Mouse (Mus musculus) cerebellum, adult 2 months (tissue): Measurements from ENCODE around the gene Tmbim1. TPM values are rescaled to one million over a fixed set of nuclear protein-coding genes. Genes with fewer than 3 reads are reported as not detected.

Source experiments
- DNase-seq, 2 experiments: peaks; one replicate each; pipeline ENCODE4 v3.0.0; 2021
- H3K27ac ChIP-seq: fragments of 200-500 bp; 2 replicates; pipeline ENCODE4 v1.5.1; 2012; ENCODE audit warnings: low read length, control low read depth, inconsistent platforms; ENCODE audit not compliant: insufficient read depth
- H3K27me3 ChIP-seq: fragments of 200-500 bp; 2 replicates; pipeline ENCODE4 v1.6.1; 2012; ENCODE audit warnings: inconsistent platforms, mild to moderate bottlenecking, low read length, moderate library complexity; ENCODE audit not compliant: control insufficient read depth, insufficient read depth
- H3K4me1 ChIP-seq: fragments of 200-500 bp; 2 replicates; pipeline ENCODE4 v1.6.1; 2011; ENCODE audit warnings: low read length; ENCODE audit not compliant: control insufficient read depth, insufficient read depth
- H3K4me3 ChIP-seq: fragments of 200-500 bp; replicated peaks from 2 replicates; pipeline ENCODE3; 2011; ENCODE audit warnings: mild to moderate bottlenecking, low read depth, low read length, control low read depth; ENCODE audit not compliant: insufficient read depth
- CTCF ChIP-seq: fragments of 200-500 bp; IDR thresholded peaks from 2 replicates; pipeline ENCODE4 v1.5.1; 2011; ENCODE audit warnings: low read depth, mild to moderate bottlenecking, control low read depth, low read length, moderate library complexity, borderline replicate concordance; ENCODE audit not compliant: insufficient read depth
- POLR2A ChIP-seq: fragments of 200-500 bp; IDR thresholded peaks from 2 replicates; pipeline ENCODE4 v1.6.1; 2011; ENCODE audit warnings: low read length, control low read depth, borderline replicate concordance; ENCODE audit not compliant: insufficient read depth
- WGBS: fragments of 180-500 bp; shearing (Covaris S2); methylation state at CpG from one replicate; pipeline ENCODE4 v1.1.7; 2018; 5-methylcytosine and 5-hydroxymethylcytosine counted together
- polyA plus RNA-seq: library from polyadenylated mRNA; depleted of rRNA; stranded (reverse); fragments of >200 nt; gene quantifications from 2 replicates; pipeline ENCODE4 v1.2.3, GENCODE M21; 2012

The Tmbim1 gene
- polyA plus RNA-seq, 1 experiment: 58.2 TPM

DNA sequence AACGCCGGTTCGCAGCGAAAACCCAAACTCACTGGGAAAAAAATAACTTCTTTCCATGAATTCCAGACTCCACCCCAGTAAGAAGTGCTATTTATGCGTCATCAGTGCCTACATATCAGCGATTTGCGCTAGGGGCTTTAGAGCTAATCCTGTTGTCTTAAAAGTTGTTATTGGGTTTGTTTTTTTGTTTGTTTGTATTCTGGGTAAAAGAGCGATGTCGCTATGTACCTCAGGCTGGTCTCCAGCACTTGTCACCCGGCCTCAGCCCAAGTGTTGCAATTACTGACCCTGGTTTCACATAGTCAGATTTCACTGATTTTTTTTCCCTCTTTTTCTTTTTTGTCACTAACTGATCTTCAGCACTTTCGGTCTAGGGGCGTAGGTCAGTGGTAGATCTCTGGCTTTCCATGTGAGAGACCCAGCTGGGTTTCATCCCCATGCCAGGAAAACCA lies 1.1 kb downstream of the Tmbim1 start:
- H3K27ac ChIP-seq: peak overlapping the region; percentile 58; the same call in 1 of the 2 replicates
- H3K4me3 ChIP-seq: peak overlapping the region; percentile 60
- WGBS: 19% methylated on average over 12 of the region's 12 CpGs
- no peak for DNase-seq
- H3K27me3 ChIP-seq: no peaks in the 10 kb centered on the region
- TF ChIP-seq CTCF (no peak), POLR2A (no peak)
- peaks cover 8% of the 10 kb centered on the region; the same call in 1 of the 2 replicates for H3K4me1 ChIP-seq

DNA sequence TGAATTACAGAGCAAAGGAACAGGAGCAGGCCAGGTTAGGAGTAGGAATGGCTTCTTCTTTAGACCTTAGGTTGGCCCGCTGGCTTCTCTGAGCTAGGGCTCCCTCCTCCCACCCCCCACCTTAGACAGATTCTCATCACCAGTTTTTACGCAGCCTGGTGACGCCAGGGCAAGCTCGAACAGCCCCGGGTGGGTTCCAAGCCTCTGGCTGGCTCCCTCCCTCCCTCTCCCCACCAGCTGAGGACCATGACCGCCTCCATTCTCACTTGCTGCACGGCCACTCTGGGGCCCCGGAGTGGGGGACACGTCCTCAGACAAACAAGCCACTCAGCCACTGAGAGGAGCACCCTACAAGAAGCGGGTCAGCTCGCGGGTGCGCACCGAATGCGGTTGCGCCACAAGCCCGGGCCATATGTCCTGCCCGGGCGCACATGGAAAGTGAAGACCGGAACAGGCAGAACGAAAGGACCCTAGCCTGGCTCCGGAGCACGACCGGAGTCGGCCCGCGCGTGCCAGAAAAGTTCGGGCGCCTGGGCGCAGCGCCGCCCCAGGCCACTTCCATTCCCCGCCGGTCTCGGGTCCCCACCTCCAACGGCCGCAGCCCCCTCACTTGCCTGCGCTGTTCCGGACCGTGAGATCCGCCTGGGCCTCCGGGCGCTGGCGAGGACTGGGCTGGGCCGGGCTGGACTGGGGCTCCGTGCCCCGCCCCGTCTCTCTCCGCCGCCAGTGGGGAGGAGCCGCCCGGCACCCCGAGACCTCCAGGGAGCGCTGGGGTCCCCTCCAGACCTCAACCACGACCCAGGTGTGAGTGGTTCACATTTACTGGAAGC lies 1.7 kb downstream of the Tmbim1 start:
- TF ChIP-seq POLR2A (peak; percentile 40; the same call in 1 of the 2 replicates), CTCF (no peak)
- H3K27ac ChIP-seq: peak overlapping the region; percentile 58
- peak overlapping the region; percentile 60 for H3K4me3 ChIP-seq
- no peaks in the 10 kb centered on the region for H3K27me3 ChIP-seq
- H3K4me1 ChIP-seq: peaks cover 14% of the 10 kb centered on the region
- DNase-seq: peak; percentile 61 to 69
- 3% methylated on average over 56 of the region's 56 CpGs for WGBS

GRCm38 (mm10) chr1:74302835-74303234 lies 2.6 kb downstream of the Tmbim1 start:
- peak in 1 of 2 experiments; percentile 9 for DNase-seq
- no peaks in the 10 kb centered on the region for H3K27me3 ChIP-seq
- 74% methylated on average over 2 of the region's 2 CpGs for WGBS
- H3K4me3 ChIP-seq: peak overlapping the region; percentile 4
- TF ChIP-seq CTCF: no peak
- TF ChIP-seq POLR2A: no peak
- H3K27ac ChIP-seq: no peak overlapping the region; the same call in 1 of the 2 replicates
- peaks cover 23% of the 10 kb centered on the region for H3K4me1 ChIP-seq

DNA sequence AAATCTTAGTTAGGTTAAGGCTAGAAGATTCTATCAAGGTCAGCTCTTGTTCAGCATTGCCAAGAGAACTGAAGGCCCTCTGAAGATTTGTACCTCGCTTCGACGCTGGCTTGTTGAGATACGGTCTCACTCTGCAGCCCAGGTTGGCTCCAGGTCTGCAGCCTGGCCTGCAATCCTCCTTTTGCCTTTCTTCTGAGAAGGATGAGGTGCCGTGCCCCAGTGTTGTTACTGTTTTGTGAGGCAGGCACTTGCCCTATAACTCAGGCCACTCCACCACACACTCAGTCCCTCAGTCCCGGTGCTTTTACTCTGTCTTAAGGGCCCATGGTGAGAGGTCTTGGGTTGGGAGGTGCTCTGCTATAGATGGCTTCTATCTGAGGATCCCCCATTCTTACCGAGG lies 3.2 kb downstream of the Tmbim1 start:
- H3K4me1 ChIP-seq: peaks cover 29% of the 10 kb centered on the region
- no peak overlapping the region for H3K27ac ChIP-seq
- DNase-seq: no peak
- 89% methylated on average over 7 of the region's 7 CpGs for WGBS
- H3K4me3 ChIP-seq: no peak overlapping the region
- TF ChIP-seq CTCF (no peak), POLR2A (no peak)
- no peaks in the 10 kb centered on the region for H3K27me3 ChIP-seq

DNA sequence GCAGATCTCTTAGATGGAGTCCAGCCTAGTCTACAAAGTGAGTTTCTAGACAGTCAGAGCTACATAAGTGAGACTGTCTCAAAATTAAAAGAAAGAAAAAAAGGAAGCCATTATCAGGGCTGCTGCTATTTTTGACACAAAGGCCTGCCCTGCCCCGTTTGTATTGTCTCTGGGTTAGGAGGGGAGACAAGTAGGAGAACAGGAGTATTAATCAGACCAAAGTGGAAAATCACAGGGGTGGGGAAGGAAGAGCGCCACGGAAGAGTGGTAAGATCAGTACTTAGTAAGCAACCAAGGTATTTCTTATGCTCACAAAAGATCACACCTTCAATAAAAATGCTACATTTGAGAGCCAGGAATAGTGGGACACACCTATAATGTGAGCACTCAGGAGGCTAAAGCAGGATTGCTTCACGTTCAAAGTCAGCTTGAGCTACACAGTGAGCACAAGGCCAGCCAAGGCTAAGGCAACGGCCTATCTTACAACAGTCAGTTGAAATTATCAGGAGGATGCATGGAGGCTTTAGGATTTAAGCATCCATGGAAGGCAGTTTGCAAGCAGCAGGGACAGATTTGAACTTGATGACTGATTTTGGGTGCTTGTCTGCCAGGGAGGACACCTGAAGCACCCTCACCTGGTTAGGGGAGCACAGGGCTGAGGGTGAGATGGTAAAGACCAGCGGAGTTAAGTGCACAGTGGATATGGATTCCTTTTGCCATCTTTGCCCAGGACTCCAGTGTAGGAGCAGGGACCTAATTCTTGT lies 4.9 kb downstream of the Tmbim1 start:
- Histone ChIP-seq H3K4me1 (peaks cover 46% of the 10 kb centered on the region), H3K4me3 (no peak overlapping the region), H3K27ac (peak overlapping the region; percentile 16; the same call in 1 of the 2 replicates), H3K27me3 (no peaks in the 10 kb centered on the region)
- DNase-seq: no peak
- 86% methylated on average over 6 of the region's 6 CpGs for WGBS
- TF ChIP-seq CTCF (no peak), POLR2A (no peak)

DNA sequence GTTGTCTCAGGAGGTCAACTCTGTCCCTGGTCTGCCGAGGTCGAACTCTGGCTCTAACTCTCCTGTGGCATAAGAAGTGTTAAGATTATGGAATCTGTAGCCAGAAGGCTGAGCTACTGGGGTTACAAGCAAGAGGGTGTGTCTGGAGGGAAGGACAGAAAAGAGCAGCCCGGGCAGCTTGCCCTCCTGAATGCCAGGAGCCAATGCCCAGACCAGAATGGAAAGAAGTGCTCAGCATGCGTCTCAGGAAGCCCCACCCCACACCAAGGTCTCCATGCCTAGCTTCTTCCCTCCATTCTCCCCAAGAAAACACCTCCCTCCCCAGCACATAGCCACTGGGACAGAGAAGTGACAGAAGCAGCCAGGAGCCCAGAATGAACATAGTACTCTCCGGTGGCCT lies 6.4 kb downstream of the Tmbim1 start:
- H3K4me3 ChIP-seq: no peak overlapping the region
- H3K4me1 ChIP-seq: peaks cover 58% of the 10 kb centered on the region
- no peaks in the 10 kb centered on the region for H3K27me3 ChIP-seq
- H3K27ac ChIP-seq: peak overlapping the region; percentile 71; the same call in 1 of the 2 replicates
- no peak for TF ChIP-seq CTCF
- no peak for TF ChIP-seq POLR2A
- 10% methylated on average over 5 of the region's 5 CpGs for WGBS
- peak; percentile 57 to 73 for DNase-seq

- H3K4me1 ChIP-seq: peaks cover 64% of the 10 kb centered on the region
- H3K4me3 ChIP-seq: no peak overlapping the region
- peak overlapping the region; percentile 71 for H3K27ac ChIP-seq
- TF ChIP-seq POLR2A (no peak), CTCF (no peak)
- H3K27me3 ChIP-seq: no peaks in the 10 kb centered on the region
- DNase-seq: no peak
- WGBS: 69% methylated on average over 5 of the region's 5 CpGs
Measured at GRCm38 (mm10) chr1:74298157-74298750, 7.2 kb downstream of the Tmbim1 start.
